Mouse (Mus musculus) splenic B cell, adult 2 months (primary cell): Measurements from ENCODE around the gene Zfp512b.

Experiments
- DNase-seq: peaks from one replicate; pipeline ENCODE4 v3.0.0-alpha.2; 2011; ENCODE audit warnings: low read depth, low spot score
- H3K27me3 ChIP-seq: 2 replicates; pipeline ENCODE4 v1.6.1; 2012; ENCODE audit warnings: mild to moderate bottlenecking, low read length, moderate library complexity, mixed read lengths; ENCODE audit not compliant: control insufficient read depth, poor library complexity, insufficient read depth, severe bottlenecking
- H3K36me3 ChIP-seq: 2 replicates; pipeline ENCODE4 v1.6.1; 2012; ENCODE audit warnings: mild to moderate bottlenecking, low read length, moderate library complexity, mixed read lengths; ENCODE audit not compliant: control insufficient read depth, poor library complexity, insufficient read depth, severe bottlenecking

The Zfp512b gene

DNA sequence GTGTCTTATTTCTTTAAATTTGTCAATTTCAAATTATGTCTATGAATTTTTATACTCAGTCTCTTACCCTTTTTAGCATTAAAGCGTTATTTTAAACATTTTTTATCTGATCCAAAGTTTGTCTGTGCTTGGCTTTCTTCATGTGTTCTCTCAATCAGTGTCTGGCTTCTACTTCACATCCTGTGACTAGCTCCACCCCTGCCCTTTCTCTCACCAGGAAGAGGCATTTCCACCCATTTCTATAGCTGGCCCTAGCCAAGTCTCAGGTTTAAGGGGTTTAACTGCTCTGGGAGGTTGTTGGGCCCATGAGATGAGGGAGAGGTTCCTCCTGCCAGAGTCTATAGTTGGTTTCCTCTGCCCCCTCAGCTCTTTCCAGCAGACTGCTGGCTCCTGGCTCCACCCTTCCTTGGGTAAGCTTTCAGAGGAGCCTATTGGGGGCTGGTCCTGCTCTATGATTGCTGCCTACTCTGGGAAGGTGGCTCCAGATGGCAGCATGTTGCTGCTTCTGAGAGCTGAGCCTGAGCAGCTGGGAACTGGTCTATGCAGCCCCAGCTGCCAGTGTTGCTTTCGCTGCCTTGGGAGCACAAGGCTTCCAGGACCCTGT, 55.1 kb downstream of the Zfp512b start:
- Histone ChIP-seq H3K36me3 (no peaks in the 10 kb centered on the region; the same call in 1 of the 2 replicates), H3K27me3 (no peaks in the 10 kb centered on the region)
- DNase-seq, result no peak

DNA sequence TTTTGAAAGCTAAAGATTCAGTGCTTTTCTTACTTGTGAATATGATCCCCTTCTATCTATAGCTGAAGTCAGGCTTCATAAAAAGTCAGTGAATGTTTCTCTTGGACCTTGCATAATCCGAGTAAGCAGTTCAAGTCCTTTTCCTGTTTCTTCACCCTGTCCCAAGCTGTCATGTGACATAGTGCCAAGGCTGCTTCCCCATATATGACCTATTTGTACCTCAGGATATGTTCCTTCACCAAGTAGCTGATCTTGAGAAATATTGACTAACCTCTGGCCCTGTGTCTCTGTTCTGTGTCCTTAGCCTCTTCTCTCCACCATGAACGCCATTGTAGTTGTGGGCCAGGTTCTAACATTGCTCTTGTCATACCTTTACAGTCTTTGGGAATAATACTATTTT, 56.2 kb downstream of the Zfp512b start:
- DNase-seq, result no peak

DNA sequence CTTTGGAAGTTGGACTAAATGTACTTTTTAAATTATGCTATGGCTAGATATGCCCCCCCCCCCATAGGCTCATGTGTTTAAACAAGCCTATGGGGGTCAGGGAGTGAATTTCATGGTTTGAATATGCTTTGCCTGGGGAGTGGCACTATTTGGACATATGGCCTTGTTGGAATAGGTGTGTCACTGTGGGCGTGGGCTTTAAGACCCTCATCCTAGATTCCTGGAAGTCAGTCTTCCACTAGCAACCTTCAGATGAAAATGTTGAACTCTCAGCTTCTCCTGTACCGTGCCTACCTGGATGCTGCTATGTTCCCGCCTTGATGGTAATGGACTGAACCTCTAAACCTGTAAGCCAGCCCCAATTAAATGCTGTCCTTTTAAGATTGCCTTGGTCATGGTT, 60.0 kb downstream of the Zfp512b start:
- DNase-seq, result no peak
- no peaks in the 10 kb centered on the region for H3K27me3 ChIP-seq
- no peaks in the 10 kb centered on the region; the same call in 1 of the 2 replicates for H3K36me3 ChIP-seq

More for the DNA sequence above, 56.2 kb downstream of the Zfp512b start:
- Histone ChIP-seq H3K27me3 (no peaks in the 10 kb centered on the region), H3K36me3 (no peaks in the 10 kb centered on the region; the same call in 1 of the 2 replicates)
